Mouse (Mus musculus): ENCODE measurements around the gene Thnsl2.

GRCm38 (mm10) chr6:71148336-71148735 is 4.1 kb upstream of the Thnsl2 start:
- no peak for TF ChIP-seq CTCF (IDR thresholded peaks at IDR 0.05)
- no peak for TF ChIP-seq EP300 (IDR thresholded peaks at IDR 0.05; ENCODE audit: insufficient read depth, low read depth, low read length)
- no peak for TF ChIP-seq POLR2A (IDR thresholded peaks at IDR 0.05; ENCODE audit: insufficient read depth, low read depth, low read length)
